Mouse (Mus musculus) natural killer cell, adult 2 months (primary cell): ENCODE measurements around the gene Polr2a.

ENCODE experiments used
- DNase-seq, 2 experiments: peaks; one replicate each; pipeline ENCODE4 v3.0.0; 2022; ENCODE audit warnings: low spot score in 2 of 2

Polr2a gene

GRCm38 (mm10) chr11:69758478-69758970, at the start of gene Polr2a:
Polr2a (minus strand) TSS chr11:69758637.
- peak; percentile 98 for DNase-seq

- DNase-seq: no peak
These were observed 49.2 kb upstream of the Polr2a start for GRCm38 (mm10) chr11:69807641-69808040.

- DNase-seq: no peak
These were observed 47.9 kb upstream of the Polr2a start for GRCm38 (mm10) chr11:69806378-69806777.

- no peak for DNase-seq
These were observed 46.8 kb upstream of the Polr2a start, which contains the start of gene Tmem102 for GRCm38 (mm10) chr11:69804972-69805909. Tmem102 (minus strand) TSS chr11:69805624.

- DNase-seq: no peak
These were observed 46.2 kb upstream of the Polr2a start for GRCm38 (mm10) chr11:69804652-69804940.

GRCm38 (mm10) chr11:69803786-69804651, 45.6 kb upstream of the Polr2a start:
- peak; percentile 45 to 61 for DNase-seq

- DNase-seq: no peak
These were observed 44.9 kb upstream of the Polr2a start for GRCm38 (mm10) chr11:69803328-69803727.

- DNase-seq: peak in 1 of 2 experiments; percentile 34
These were observed 44.2 kb upstream of the Polr2a start for GRCm38 (mm10) chr11:69802648-69803105.

- no peak for DNase-seq
These were observed 43.0 kb upstream of the Polr2a start, which contains the start of gene Fgf11 for GRCm38 (mm10) chr11:69801379-69801977. Fgf11 (minus strand) TSS chr11:69801857.

- DNase-seq: no peak
These were observed 42.2 kb upstream of the Polr2a start for GRCm38 (mm10) chr11:69800392-69801197.

- peak; percentile 38 to 41 for DNase-seq
These were observed 41.6 kb upstream of the Polr2a start for GRCm38 (mm10) chr11:69800138-69800391.

GRCm38 (mm10) chr11:69799394-69800137, 41.1 kb upstream of the Polr2a start:
- peak in 1 of 2 experiments; percentile 59 for DNase-seq

GRCm38 (mm10) chr11:69797924-69798323, 39.5 kb upstream of the Polr2a start:
- no peak for DNase-seq

- DNase-seq: no peak
These were observed 37.6 kb upstream of the Polr2a start for GRCm38 (mm10) chr11:69795983-69796435.

- peak; percentile 93 to 94 for DNase-seq
These were observed 36.9 kb upstream of the Polr2a start, which contains the start of gene Chrnb1 for GRCm38 (mm10) chr11:69795168-69795982. Chrnb1 (minus strand) TSS chr11:69795943.

- DNase-seq: no peak
These were observed 35.0 kb upstream of the Polr2a start for GRCm38 (mm10) chr11:69793429-69793828.

GRCm38 (mm10) chr11:69791420-69791819, 33.0 kb upstream of the Polr2a start:
- DNase-seq: no peak

- no peak for DNase-seq
These were observed 31.0 kb upstream of the Polr2a start for GRCm38 (mm10) chr11:69789431-69789830.

GRCm38 (mm10) chr11:69787306-69787705, 28.9 kb upstream of the Polr2a start:
- no peak for DNase-seq
